ENCODE assay signal across 21 mouse cellular contexts in the genomic region with DNA sequence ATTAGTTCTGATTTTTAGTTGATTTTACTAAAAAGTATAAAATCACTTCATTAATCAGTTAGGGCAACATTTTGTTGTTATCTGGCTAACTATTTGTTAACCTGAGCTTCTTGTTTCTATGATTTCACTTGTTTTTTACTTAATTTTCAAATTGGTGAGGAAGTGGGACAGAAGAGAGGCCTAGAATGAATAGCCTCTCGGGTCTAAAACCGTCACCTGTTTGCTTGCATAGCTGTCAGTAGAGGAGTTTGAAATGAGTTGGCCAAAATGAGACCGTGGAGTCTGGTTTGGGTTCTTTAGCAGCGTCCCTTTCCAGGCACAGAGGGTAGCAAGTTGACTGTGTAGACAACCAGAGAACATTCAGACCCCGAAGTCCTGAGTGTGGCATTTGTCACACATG.
A peak's percentile ranks its signal among the peaks of the same experiment; 100 is the strongest.
DNase-seq lines count a peak whose midpoint lies in the region; ATAC-seq and TF ChIP-seq lines count a peak whose summit lies in the region.
"Had no signal": no experiment of that assay in that cellular context is flagged by ENCODE, and none has a peak within 500 bp of the region (broad histone marks: within the 10 kb centered on the region; RNA-seq: fewer than 3 reads in every experiment).

No protein-coding gene starts in this region.

- TF ChIP-seq POLR2A in CH12.LX (IDR thresholded peaks at IDR 0.05; ENCODE audit: low read depth, low read length) = no peak

- no peak overlapping the region for H3K4me2 ChIP-seq in intestine, embryonic 14.5 days (ENCODE audit: low read length)
- no peak overlapping the region for H3K4me2 ChIP-seq in intestine, postnatal 0 days (replicated peaks; ENCODE audit: low read depth)
- H3K4me2 ChIP-seq in CH12.LX (ENCODE audit: insufficient read depth, low read depth, poor library complexity, severe bottlenecking) = no peak overlapping the region

- no peak overlapping the region for H3K27ac ChIP-seq in intestine, embryonic 14.5 days (ENCODE audit: low read depth)
- no peak overlapping the region for H3K27ac ChIP-seq in intestine, postnatal 0 days (ENCODE audit: low read depth, low read length)
- no peak overlapping the region for H3K27ac ChIP-seq in CH12.LX (ENCODE audit: insufficient read depth, low read depth)

- H3K9me3 ChIP-seq in intestine, embryonic 14.5 days (ENCODE audit: control insufficient read depth, low read length) = no peaks in the 10 kb centered on the region
- H3K9me3 ChIP-seq in intestine, postnatal 0 days (ENCODE audit: control insufficient read depth) = no peaks in the 10 kb centered on the region
- H3K9me3 ChIP-seq in CH12.LX (replicated peaks; ENCODE audit: low read length) = no peaks in the 10 kb centered on the region
- H3K9me3 ChIP-seq: G1E had no signal

- dilution Hi-C loops in CH12.LX (cut with MboI; ENCODE audit: extremely low pct_ligation_motif_present, extremely low pct_unique_long_range_greater_than_20kb, low sequenced_read_pairs) = no loop called here

- 89% methylated on average over 5 of the region's 5 CpGs for WGBS in intestine, embryonic 14.5 days
- 93% methylated on average over 5 of the region's 5 CpGs for WGBS in intestine, postnatal 0 days

- peak; percentile 36 for DNase-seq in heart, adult 11 months
- DNase-seq in heart, postnatal 36 days = no peak
- peak; percentile 47 for DNase-seq in intestine, embryonic 14.5 days (ENCODE audit: low spot score)
- DNase-seq in CH12.LX (ENCODE audit: extremely low read depth) = peak; percentile 50
- DNase-seq in adrenal gland, postnatal 25 days = no peak
- DNase-seq: adrenal gland, adult 2 months; adrenal gland, adult 8-10 months; adrenal gland, postnatal 10 days; adrenal gland, postnatal 14 days; adrenal gland, postnatal 36 days; B cell, adult 2 months; cerebellum, adult 11 months; cerebellum, adult 11-12 months; cerebellum, adult 18-20 months; cerebellum, adult 2 months; cerebellum, adult 8-10 months had no signal

- H3K27me3 ChIP-seq in intestine, embryonic 14.5 days (replicated peaks; ENCODE audit: control insufficient read depth, insufficient read depth, low read length) = no peaks in the 10 kb centered on the region
- H3K27me3 ChIP-seq in intestine, postnatal 0 days (replicated peaks; ENCODE audit: control insufficient read depth, insufficient read depth, low read length) = no peaks in the 10 kb centered on the region
- H3K27me3 ChIP-seq in CH12.LX (replicated peaks) = no peaks in the 10 kb centered on the region
- H3K27me3 ChIP-seq: Patski had no signal

- TF ChIP-seq RAD21 in CH12.LX (IDR thresholded peaks at IDR 0.05; ENCODE audit: low read depth, low read length) = no peak

- ATAC-seq in intestine, embryonic 14.5 days (replicated peaks; ENCODE audit: low FRiP score, low TSS enrichment, low read depth) = no peak
- no peak for ATAC-seq in intestine, postnatal 0 days
- ATAC-seq: activated CD4-positive, CD25-positive, alpha-beta regulatory T cell, adult 4 months; CD4-positive, CD25-positive, alpha-beta regulatory T cell, adult 4 months; Patski had no signal

- peaks cover 4% of the 10 kb centered on the region; the same call in 1 of the 2 replicates for H3K4me1 ChIP-seq in intestine, embryonic 14.5 days (replicated peaks; ENCODE audit: control insufficient read depth, insufficient read depth, low read length)
- no peaks in the 10 kb centered on the region for H3K4me1 ChIP-seq in intestine, postnatal 0 days (replicated peaks; ENCODE audit: control insufficient read depth, insufficient read depth, low read length)
- peaks cover 2 to 26% of the 10 kb centered on the region in 2 experiments for H3K4me1 ChIP-seq in CH12.LX (ENCODE audit: control insufficient read depth in 1 of 2, insufficient read depth in 2 of 2)

- intact Hi-C loops in heart, postnatal 36 days (cut with DNase I) = no loop called here

- no peak overlapping the region for H3K4me3 ChIP-seq in intestine, embryonic 14.5 days (ENCODE audit: low read depth, low read length)
- H3K4me3 ChIP-seq in intestine, postnatal 0 days (ENCODE audit: low read depth, low read length) = no peak overlapping the region
- no peak overlapping the region for H3K4me3 ChIP-seq in CH12.LX (replicated peaks in 1 of 3; ENCODE audit: low read depth in 2 of 3, low read length in 2 of 3, poor library complexity in 1 of 3)

- TF ChIP-seq EP300 in CH12.LX (IDR thresholded peaks at IDR 0.05; ENCODE audit: low read length) = peak; percentile 76

- in situ Hi-C loops in CH12.LX (cut with MboI; ENCODE audit: low pct_ligation_motif_present, low pct_unique_long_range_greater_than_20kb, low sequenced_read_pairs) = no loop called here

- no peaks in the 10 kb centered on the region for H3K79me2 ChIP-seq in CH12.LX (replicated peaks; ENCODE audit: control insufficient read depth, extremely low read depth, insufficient read depth, poor library complexity, severe bottlenecking)

- no peak overlapping the region for H3K9ac ChIP-seq in intestine, embryonic 14.5 days (ENCODE audit: low read length)
- no peak overlapping the region for H3K9ac ChIP-seq in intestine, postnatal 0 days (ENCODE audit: low read depth, low read length)
- no peak overlapping the region for H3K9ac ChIP-seq in CH12.LX (ENCODE audit: insufficient read depth, low read depth)

- no peaks in the 10 kb centered on the region for H3K36me3 ChIP-seq in intestine, embryonic 14.5 days (ENCODE audit: control insufficient read depth, insufficient read depth, low read length)
- no peaks in the 10 kb centered on the region for H3K36me3 ChIP-seq in intestine, postnatal 0 days (ENCODE audit: control insufficient read depth, insufficient read depth)
- no peaks in the 10 kb centered on the region for H3K36me3 ChIP-seq in CH12.LX (replicated peaks in 1 of 2; ENCODE audit: control insufficient read depth in 1 of 2, insufficient read depth in 1 of 2, low read length in 1 of 2)
- H3K36me3 ChIP-seq: G1E had no signal

- no peak for TF ChIP-seq CTCF in intestine, postnatal 0 days (IDR thresholded peaks at IDR 0.05; ENCODE audit: low read depth)
- TF ChIP-seq CTCF in CH12.LX (conservative IDR thresholded peaks at IDR 0.05 in 1 of 2, IDR thresholded peaks at IDR 0.05 in 1 of 2; ENCODE audit: low read depth in 2 of 2, low read length in 2 of 2) = no peak

TF ChIP-seq in CH12.LX, 34 proteins besides CTCF, POLR2A, EP300 and RAD21:
- TF ChIP-seq MYC (IDR thresholded peaks at IDR 0.05; ENCODE audit: low read depth, low read length) (no peak), MAX (IDR thresholded peaks at IDR 0.05; ENCODE audit: low read length) (no peak), UBTF (IDR thresholded peaks at IDR 0.05; ENCODE audit: low read depth, low read length) (no peak), ZKSCAN1 (IDR thresholded peaks at IDR 0.05; ENCODE audit: borderline replicate concordance, low read depth, low read length) (no peak), ZMIZ1 (IDR thresholded peaks at IDR 0.05; ENCODE audit: low read depth, low read length) (no peak), IRF4 (IDR thresholded peaks at IDR 0.05; ENCODE audit: low read depth, low read length) (peak; percentile 88), JUND (conservative IDR thresholded peaks at IDR 0.05; ENCODE audit: low read depth, low read length) (peak; percentile 39; the same call in 1 of the 2 replicates), ELF1 (IDR thresholded peaks at IDR 0.05; ENCODE audit: low read depth, low read length) (no peak), SIN3A (IDR thresholded peaks at IDR 0.05; ENCODE audit: low read length) (no peak), TBP (conservative IDR thresholded peaks at IDR 0.05; ENCODE audit: low read depth, low read length) (no peak), KAT2A (IDR thresholded peaks at IDR 0.05; ENCODE audit: insufficient replicate concordance, low read length) (no peak), ETS1 (conservative IDR thresholded peaks at IDR 0.05; ENCODE audit: low read depth, low read length) (peak; percentile 39; the same call in 1 of the 2 replicates), RCOR1 (conservative IDR thresholded peaks at IDR 0.05; ENCODE audit: low read depth, low read length) (no peak), MAFK (IDR thresholded peaks at IDR 0.05; ENCODE audit: insufficient replicate concordance, low read length) (no peak), JUN (IDR thresholded peaks at IDR 0.05; ENCODE audit: insufficient read depth, low read depth, low read length) (no peak), NRF1 (IDR thresholded peaks at IDR 0.05; ENCODE audit: low read depth, low read length) (no peak), GABPA (IDR thresholded peaks at IDR 0.05; ENCODE audit: insufficient replicate concordance, low read depth, low read length) (no peak), HCFC1 (IDR thresholded peaks at IDR 0.05; ENCODE audit: low read depth, low read length) (no peak), USF2 (conservative IDR thresholded peaks at IDR 0.05; ENCODE audit: low read depth, low read length) (no peak), MAZ (IDR thresholded peaks at IDR 0.05; ENCODE audit: low read depth, low read length) (no peak), MXI1 (IDR thresholded peaks at IDR 0.05; ENCODE audit: low read depth, low read length) (no peak), NELFE (IDR thresholded peaks at IDR 0.05; ENCODE audit: low read depth, low read length) (no peak), CHD2 (IDR thresholded peaks at IDR 0.05; ENCODE audit: low read length) (0 out of 2 replicates have a peak, but pooled peaks have one; percentile 18), PAX5 (IDR thresholded peaks at IDR 0.05; ENCODE audit: low read length) (no peak), TCF12 (IDR thresholded peaks at IDR 0.05; ENCODE audit: low read depth, low read length) (peak; percentile 45; the same call in 1 of the 2 replicates), USF1 (IDR thresholded peaks at IDR 0.05; ENCODE audit: low read depth, low read length) (no peak), POLR2AphosphoS2 (IDR thresholded peaks at IDR 0.05; ENCODE audit: low read depth, low read length) (no peak), E2F4 (IDR thresholded peaks at IDR 0.05; ENCODE audit: insufficient replicate concordance, low read depth, low read length) (no peak), ZNF384 (IDR thresholded peaks at IDR 0.05; ENCODE audit: low read depth, low read length) (no peak), BHLHE40 (IDR thresholded peaks at IDR 0.05; ENCODE audit: low read depth, low read length) (peak; percentile 26; the same call in 1 of the 2 replicates), CHD1 (IDR thresholded peaks at IDR 0.05; ENCODE audit: low read depth, low read length) (no peak), SMC3 (IDR thresholded peaks at IDR 0.05; ENCODE audit: low read depth, low read length) (no peak), ZC3H11A (IDR thresholded peaks at IDR 0.05; ENCODE audit: low read depth, low read length) (no peak), MEF2A (IDR thresholded peaks at IDR 0.05; ENCODE audit: borderline replicate concordance, low read depth, low read length) (0 out of 2 replicates have a peak, but pooled peaks have one; percentile 27)

Comparison
In these comparisons a context has a peak if more than half of its experiments do, and no peak if none do; other contexts are left out.
1. DNase-seq: peak in heart, adult 11 months (single experiment), intestine, embryonic 14.5 days (single experiment) and CH12.LX (single experiment); none in heart, postnatal 36 days (0 of 2) and adrenal gland, postnatal 25 days (single experiment).